Mouse (Mus musculus) midbrain, embryonic 10.5 days (tissue): Measurements from ENCODE around the gene Eif3g. TPM values are rescaled to one million over a fixed set of nuclear protein-coding genes. Genes with fewer than 3 reads are reported as not detected.
A peak's percentile ranks its signal among the peaks of the same experiment; 100 is the strongest.

Experiments
- DNase-seq: peaks from one replicate; pipeline ENCODE4 v3.0.0-alpha.2; 2017; ENCODE audit warnings: low spot score
- H3K27ac ChIP-seq: fragments of 300-500 bp; sonication (generic); replicated peaks from 2 replicates; pipeline ENCODE4 v1.5.1; 2016; ENCODE audit warnings: mild to moderate bottlenecking
- H3K27me3 ChIP-seq: fragments of 300-500 bp; sonication (generic); 2 replicates; pipeline ENCODE4 v1.6.1; 2016; ENCODE audit warnings: low read depth, mild to moderate bottlenecking; ENCODE audit not compliant: poor library complexity, severe bottlenecking
- H3K36me3 ChIP-seq: fragments of 300-500 bp; sonication (generic); 2 replicates; pipeline ENCODE4 v1.6.1; 2016; ENCODE audit warnings: mild to moderate bottlenecking, moderate library complexity
- H3K4me1 ChIP-seq: fragments of 300-500 bp; sonication (generic); 2 replicates; pipeline ENCODE4 v1.6.1; 2016
- H3K4me3 ChIP-seq: fragments of 300-500 bp; sonication (generic); 2 replicates; pipeline ENCODE4 v1.5.1; 2016; ENCODE audit warnings: mild to moderate bottlenecking, moderate library complexity
- H3K9me3 ChIP-seq: fragments of 300-500 bp; sonication (generic); replicated peaks from 2 replicates; pipeline ENCODE4 v1.6.1; 2016; ENCODE audit warnings: mild to moderate bottlenecking
- WGBS: fragments of 180-500 bp; shearing (Covaris S2); methylation state at CpG from one replicate; pipeline ENCODE4 v1.1.7; 2016; 5-methylcytosine and 5-hydroxymethylcytosine counted together
- polyA plus RNA-seq: library from polyadenylated mRNA; unstranded; fragments of >200 nt; fragmentation: Nextera tagmentation; extraction: Ambion mirVana; gene quantifications from 2 replicates; pipeline ENCODE4 v1.2.1, GENCODE M21; 2016

The Eif3g gene
- polyA plus RNA-seq: 398 and 429 TPM in 2 replicates

GRCm38 (mm10) chr9:20898511-20899073 is at the start of gene Eif3g:
TSS of gene Eif3g (minus strand) at chr9:20898623.
- no peaks in the 10 kb centered on the region for H3K9me3 ChIP-seq
- peaks cover 14% of the 10 kb centered on the region for H3K4me1 ChIP-seq
- WGBS: 6% methylated on average over 34 of the region's 34 CpGs
- H3K36me3 ChIP-seq: peaks cover 39% of the 10 kb centered on the region
- no peaks in the 10 kb centered on the region for H3K27me3 ChIP-seq
- peak within 1 kb of the TSS; percentile 98 for H3K4me3 ChIP-seq
- peak; percentile 88 for DNase-seq
- H3K27ac ChIP-seq: peak within 1 kb of the TSS; percentile 92

GRCm38 (mm10) chr9:20946066-20946880 is 47.9 kb upstream of the Eif3g start:
- Histone ChIP-seq H3K4me1 (peaks cover 25% of the 10 kb centered on the region), H3K27ac (no peak overlapping the region), H3K27me3 (no peaks in the 10 kb centered on the region), H3K9me3 (no peaks in the 10 kb centered on the region), H3K36me3 (peaks cover 69% of the 10 kb centered on the region), H3K4me3 (no peak overlapping the region)
- WGBS: 88% methylated on average over 16 of the region's 16 CpGs
- no peak for DNase-seq

GRCm38 (mm10) chr9:20944697-20945370 is 46.4 kb upstream of the Eif3g start:
- H3K4me1 ChIP-seq: peaks cover 14% of the 10 kb centered on the region
- no peak overlapping the region for H3K27ac ChIP-seq
- H3K9me3 ChIP-seq: no peaks in the 10 kb centered on the region
- H3K36me3 ChIP-seq: peaks cover 83% of the 10 kb centered on the region
- no peaks in the 10 kb centered on the region for H3K27me3 ChIP-seq
- H3K4me3 ChIP-seq: no peak overlapping the region
- WGBS: 72% methylated on average over 4 of the region's 4 CpGs
- no peak for DNase-seq

GRCm38 (mm10) chr9:20943911-20944310 is 45.5 kb upstream of the Eif3g start:
- no peak for DNase-seq
- no peak overlapping the region for H3K4me3 ChIP-seq
- whole genome bisulfite sequencing: 20% methylated on average over 2 of the region's 2 CpGs
- no peaks in the 10 kb centered on the region for H3K27me3 ChIP-seq
- no peaks in the 10 kb centered on the region for H3K9me3 ChIP-seq
- no peak overlapping the region for H3K27ac ChIP-seq
- H3K36me3 ChIP-seq: peaks cover 89% of the 10 kb centered on the region
- peaks cover 14% of the 10 kb centered on the region for H3K4me1 ChIP-seq

- Histone ChIP-seq H3K4me3 (no peak overlapping the region), H3K9me3 (no peaks in the 10 kb centered on the region), H3K27me3 (no peaks in the 10 kb centered on the region), H3K4me1 (peaks cover 14% of the 10 kb centered on the region), H3K27ac (no peak overlapping the region), H3K36me3 (peaks cover 91% of the 10 kb centered on the region)
- WGBS: 95% methylated on average over 7 of the region's 7 CpGs
- DNase-seq: no peak
Observed at GRCm38 (mm10) chr9:20943396-20943795, 45.0 kb upstream of the Eif3g start.

GRCm38 (mm10) chr9:20923258-20923657 is 24.8 kb upstream of the Eif3g start:
- no peak for DNase-seq
- no peak overlapping the region for H3K4me3 ChIP-seq
- peaks cover 100% of the 10 kb centered on the region for H3K36me3 ChIP-seq
- no peaks in the 10 kb centered on the region for H3K27me3 ChIP-seq
- H3K9me3 ChIP-seq: no peaks in the 10 kb centered on the region
- H3K27ac ChIP-seq: no peak overlapping the region
- 94% methylated on average over 3 of the region's 3 CpGs for WGBS
- H3K4me1 ChIP-seq: no peaks in the 10 kb centered on the region

- WGBS: 87% methylated on average over 4 of the region's 4 CpGs
- H3K4me3 ChIP-seq: no peak overlapping the region
- no peaks in the 10 kb centered on the region for H3K27me3 ChIP-seq
- peaks cover 100% of the 10 kb centered on the region for H3K36me3 ChIP-seq
- no peak overlapping the region for H3K27ac ChIP-seq
- H3K4me1 ChIP-seq: no peaks in the 10 kb centered on the region
- no peaks in the 10 kb centered on the region for H3K9me3 ChIP-seq
- no peak for DNase-seq
Observed at GRCm38 (mm10) chr9:20916160-20916559, 17.7 kb upstream of the Eif3g start.

- 94% methylated on average over 9 of the region's 9 CpGs for WGBS
- H3K9me3 ChIP-seq: no peaks in the 10 kb centered on the region
- H3K4me3 ChIP-seq: no peak overlapping the region
- no peak for DNase-seq
- no peak overlapping the region for H3K27ac ChIP-seq
- no peaks in the 10 kb centered on the region for H3K27me3 ChIP-seq
- no peaks in the 10 kb centered on the region for H3K4me1 ChIP-seq
- peaks cover 100% of the 10 kb centered on the region for H3K36me3 ChIP-seq
Observed at GRCm38 (mm10) chr9:20909948-20910347, 11.5 kb upstream of the Eif3g start.

GRCm38 (mm10) chr9:20902174-20902491 is 3.7 kb upstream of the Eif3g start:
- no peak for DNase-seq
- H3K27me3 ChIP-seq: no peaks in the 10 kb centered on the region
- H3K9me3 ChIP-seq: no peaks in the 10 kb centered on the region
- no peak overlapping the region for H3K27ac ChIP-seq
- 43% methylated on average over 6 of the region's 6 CpGs for WGBS
- H3K4me1 ChIP-seq: peaks cover 9% of the 10 kb centered on the region
- H3K36me3 ChIP-seq: peaks cover 37% of the 10 kb centered on the region
- no peak overlapping the region for H3K4me3 ChIP-seq

GRCm38 (mm10) chr9:20901466-20902173 is 3.2 kb upstream of the Eif3g start:
- peaks cover 37% of the 10 kb centered on the region for H3K36me3 ChIP-seq
- DNase-seq: no peak
- 17% methylated on average over 13 of the region's 13 CpGs for WGBS
- peaks cover 14% of the 10 kb centered on the region for H3K4me1 ChIP-seq
- no peak overlapping the region for H3K27ac ChIP-seq
- H3K9me3 ChIP-seq: no peaks in the 10 kb centered on the region
- no peak overlapping the region for H3K4me3 ChIP-seq
- no peaks in the 10 kb centered on the region for H3K27me3 ChIP-seq

- Histone ChIP-seq H3K36me3 (peaks cover 44% of the 10 kb centered on the region), H3K4me3 (peak overlapping the region; percentile 98), H3K27ac (peak overlapping the region; percentile 92), H3K4me1 (peaks cover 14% of the 10 kb centered on the region), H3K27me3 (no peaks in the 10 kb centered on the region), H3K9me3 (no peaks in the 10 kb centered on the region)
- WGBS: 6% methylated on average over 37 of the region's 39 CpGs
- DNase-seq: no peak
Observed at GRCm38 (mm10) chr9:20897736-20898510, 500 bp downstream of the Eif3g start.

- Histone ChIP-seq H3K27me3 (no peaks in the 10 kb centered on the region), H3K27ac (no peak overlapping the region), H3K36me3 (peaks cover 69% of the 10 kb centered on the region), H3K9me3 (no peaks in the 10 kb centered on the region), H3K4me1 (peaks cover 14% of the 10 kb centered on the region), H3K4me3 (no peak overlapping the region)
- WGBS: 95% methylated on average over 9 of the region's 9 CpGs
- no peak for DNase-seq
Observed at GRCm38 (mm10) chr9:20895382-20895781, 3.0 kb downstream of the Eif3g start.
